Mouse (Mus musculus): ENCODE measurements around the gene Dgkg.

Dgkg gene

GRCm38 (mm10) chr16:22439499-22440177, 217.4 kb downstream of the Dgkg start, which contains the start of gene Etv5:
Gene Etv5 (minus strand): TSS chr16:22439719.
- DNase-seq (ENCODE audit: low spot score in 2 of 2) = peak; percentile 95 to 99

DNA sequence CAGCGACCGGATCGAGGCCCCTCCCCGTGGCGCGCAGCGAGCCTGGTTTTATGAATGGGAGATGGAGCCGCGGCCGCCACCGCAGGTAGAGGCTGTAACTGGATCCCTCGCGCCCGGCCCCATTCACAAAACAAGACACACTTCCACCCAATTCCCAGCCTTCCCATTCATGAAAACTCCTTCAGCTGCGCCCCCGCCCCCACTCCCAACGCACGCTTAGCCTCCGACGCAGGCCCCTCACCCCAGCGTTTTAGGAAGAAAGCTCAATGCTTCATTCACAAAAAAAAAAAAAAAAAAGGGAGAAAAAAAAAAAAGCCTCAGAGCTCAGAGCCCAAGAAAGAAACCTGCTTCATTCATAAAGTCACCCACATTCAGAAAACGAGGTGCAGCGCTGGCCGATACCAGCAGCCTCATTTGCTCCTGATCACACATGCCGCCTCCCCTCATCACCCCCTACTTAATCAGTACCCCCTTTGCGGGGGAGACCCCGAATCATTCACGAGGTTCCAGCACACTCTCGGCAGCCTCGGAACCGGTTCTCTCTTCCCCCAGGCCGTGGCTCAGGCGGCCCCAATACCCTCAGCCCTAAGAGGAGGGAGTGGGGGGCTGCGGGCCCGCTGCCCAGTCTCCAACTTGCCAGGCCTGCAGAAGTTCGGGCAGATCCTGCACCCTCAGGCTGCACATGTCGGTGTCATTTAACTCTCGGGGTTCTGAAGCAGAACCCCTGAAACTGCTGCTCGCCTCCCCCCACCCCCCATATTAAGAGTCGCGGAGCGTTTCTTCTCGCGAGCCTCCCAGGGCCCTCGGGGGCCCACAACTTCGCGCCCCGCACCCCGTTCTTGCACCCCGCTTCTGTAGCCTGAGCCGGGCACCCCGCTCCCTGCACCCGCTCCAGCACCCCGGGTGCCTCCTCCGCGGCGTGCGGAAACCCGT, 218.3 kb downstream of the Dgkg start:
- DNase-seq (ENCODE audit: low spot score in 2 of 2) = peak in 1 of 2 experiments; percentile 65

DNA sequence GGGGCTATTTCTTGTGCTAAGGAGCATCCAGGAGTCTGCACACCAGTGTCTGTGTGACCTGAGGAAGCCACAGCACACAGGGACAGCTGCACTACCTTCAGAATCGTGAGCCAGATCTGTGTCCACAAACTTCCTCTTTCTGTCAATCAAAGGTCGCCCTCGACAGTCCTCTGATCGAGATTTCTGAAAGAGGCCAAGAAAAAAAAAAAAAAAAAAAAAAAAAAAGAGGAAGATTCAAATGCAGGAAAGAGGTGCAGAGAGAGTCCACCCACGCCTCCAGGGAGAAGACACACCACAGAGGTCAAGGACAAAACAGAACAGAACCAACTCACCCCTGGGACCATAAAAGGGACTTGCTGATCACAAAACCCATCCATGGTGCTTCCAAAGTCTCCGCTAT, 220.9 kb downstream of the Dgkg start:
- DNase-seq (ENCODE audit: low spot score in 2 of 2) = no peak

DNA sequence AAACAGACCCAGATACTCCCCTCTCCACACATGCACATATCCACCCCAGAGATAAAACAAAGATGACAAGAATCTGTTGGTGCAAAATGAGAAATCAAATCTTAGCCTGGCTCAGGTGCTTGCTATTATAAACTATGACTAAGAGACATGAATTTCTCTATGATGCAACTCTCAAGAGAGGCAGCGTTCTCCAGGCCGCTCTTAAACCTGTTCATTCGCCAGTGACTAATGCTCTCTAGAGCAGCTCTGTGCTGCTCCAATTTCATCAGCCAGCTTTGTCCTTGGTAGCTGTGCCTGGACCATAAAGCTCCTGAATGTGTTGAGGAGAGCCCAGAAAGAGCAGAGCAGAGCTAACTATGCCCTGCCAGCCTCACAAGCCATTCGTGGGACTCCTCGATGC, 222.5 kb downstream of the Dgkg start:
- peak in 1 of 2 experiments; percentile 17 for DNase-seq (ENCODE audit: low spot score in 2 of 2)

DNA sequence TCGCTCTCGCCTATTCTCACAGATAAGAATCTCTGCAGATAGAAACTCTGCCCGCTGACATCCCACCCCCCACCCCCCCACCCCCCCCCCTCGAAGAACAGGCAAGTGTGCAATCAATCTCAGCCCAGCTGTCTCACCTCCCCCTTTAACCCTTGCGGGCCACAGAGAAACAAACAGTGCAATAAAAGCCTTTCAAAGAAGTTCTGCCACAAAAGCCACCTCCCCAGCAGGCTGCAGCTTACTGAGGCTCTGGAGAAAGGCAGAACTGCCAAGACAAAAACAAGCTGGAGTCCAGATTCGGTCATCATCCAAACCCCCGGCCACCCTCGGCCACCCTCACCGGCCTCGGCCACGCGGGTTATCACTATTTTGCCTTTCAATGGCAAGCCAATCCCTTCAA, 223.1 kb downstream of the Dgkg start:
- no peak for DNase-seq (ENCODE audit: low spot score in 2 of 2)

GRCm38 (mm10) chr16:22431773-22432172, 225.2 kb downstream of the Dgkg start:
- no peak for DNase-seq (ENCODE audit: low spot score in 2 of 2)

DNA sequence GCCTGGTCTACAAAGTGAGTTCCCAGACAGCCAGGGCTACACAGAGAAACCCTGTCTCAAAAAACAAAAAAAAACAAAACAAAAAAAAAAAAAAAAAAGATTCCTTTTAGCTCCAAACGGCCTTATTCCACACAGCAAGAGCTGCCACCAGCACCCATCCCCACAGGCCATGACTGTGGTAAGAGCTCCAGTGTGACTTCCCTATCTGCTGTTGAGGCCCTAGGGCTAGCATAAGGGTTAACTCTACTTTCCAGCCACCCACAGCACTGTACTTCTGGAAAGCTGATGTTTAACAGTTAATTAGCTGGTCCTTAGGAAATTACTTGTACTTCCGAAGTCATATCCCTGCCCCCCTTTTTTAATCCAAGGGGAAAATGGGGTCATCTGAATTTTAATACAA, 225.7 kb downstream of the Dgkg start:
- no peak for DNase-seq (ENCODE audit: low spot score in 2 of 2)

DNA sequence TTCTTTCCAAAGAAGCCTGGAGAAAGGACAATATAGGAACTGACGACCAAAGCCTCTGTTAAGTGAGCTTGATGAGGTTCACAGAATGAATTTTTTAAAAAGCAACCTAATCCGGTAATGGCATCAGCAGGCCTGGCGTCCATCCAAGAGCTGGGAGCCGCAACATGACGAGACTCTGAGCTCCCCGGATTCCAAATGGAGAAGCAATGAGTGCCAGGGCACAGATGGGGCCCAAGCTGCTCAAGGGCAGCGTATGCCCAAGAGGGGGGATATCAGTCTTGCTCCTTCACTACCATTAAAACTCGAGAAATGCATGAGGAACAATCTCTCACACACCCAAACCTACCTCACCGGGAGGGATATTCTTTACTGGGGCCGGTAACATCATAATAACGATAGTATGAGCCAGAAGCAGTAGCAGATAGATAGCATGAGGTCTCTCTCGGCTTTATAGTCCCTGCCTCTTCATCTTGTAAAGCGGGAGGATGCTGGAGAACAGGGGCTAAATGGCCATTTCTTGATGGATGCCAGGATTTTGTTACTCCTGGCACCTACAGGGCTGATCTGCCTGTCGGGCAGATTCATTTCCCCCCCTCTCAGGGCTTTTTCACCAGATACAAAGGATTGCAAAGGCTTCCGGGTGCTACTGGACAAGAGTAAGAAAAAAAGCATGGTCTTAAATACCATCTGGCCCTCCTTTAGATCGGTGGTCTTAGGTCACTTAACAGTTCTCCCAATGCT, 226.6 kb downstream of the Dgkg start:
- DNase-seq (ENCODE audit: low spot score in 2 of 2) = no peak

- DNase-seq (ENCODE audit: low spot score in 2 of 2) = no peak
Observed at GRCm38 (mm10) chr16:22429377-22429776, 227.6 kb downstream of the Dgkg start.

- peak; percentile 51 to 64 for DNase-seq (ENCODE audit: low spot score in 2 of 2)
Observed at GRCm38 (mm10) chr16:22428853-22429341, 228.1 kb downstream of the Dgkg start.

DNA sequence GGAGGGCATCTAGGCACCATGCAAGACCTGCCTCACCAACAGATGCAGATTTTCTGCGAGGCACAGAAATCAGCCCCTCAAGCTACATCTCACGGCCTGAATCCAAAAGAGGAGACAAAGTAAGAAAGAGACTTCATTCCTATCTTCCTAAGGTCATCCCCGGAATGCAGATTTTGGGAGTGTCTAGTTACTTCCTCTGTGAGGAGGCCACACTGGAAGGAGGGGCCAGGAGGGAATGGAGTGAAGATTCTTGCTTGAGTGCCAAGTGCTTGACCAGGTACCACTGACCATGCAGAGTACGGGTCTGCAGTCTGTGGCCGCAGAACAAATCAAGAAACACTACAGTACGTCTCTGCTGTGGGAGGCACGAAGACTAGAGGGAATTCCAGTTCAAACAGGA, 230.2 kb downstream of the Dgkg start:
- no peak for DNase-seq (ENCODE audit: low spot score in 2 of 2)

DNA sequence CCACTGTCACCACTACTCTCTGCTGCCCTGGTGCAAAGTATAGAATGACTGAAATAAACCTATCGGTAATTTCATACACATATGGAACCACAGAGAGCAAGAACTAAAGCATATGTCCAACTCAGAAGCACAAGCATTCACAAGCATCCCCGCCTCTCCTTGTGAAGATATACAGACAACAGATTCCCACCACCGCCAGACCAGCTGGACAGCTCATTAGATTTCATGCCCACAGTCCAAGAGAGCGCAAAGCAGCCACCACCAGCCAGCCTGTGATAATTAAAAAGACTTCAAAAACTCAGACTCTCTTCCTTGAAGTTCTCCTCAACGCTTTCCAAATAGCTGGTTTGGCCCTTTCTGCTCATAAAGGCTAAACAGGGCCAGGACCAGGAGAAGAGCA, 234.8 kb downstream of the Dgkg start:
- DNase-seq (ENCODE audit: low spot score in 2 of 2) = no peak
